Mouse (Mus musculus) T-helper 17 cell (primary cell): Measurements from ENCODE around the gene Rmi2.

Experiments used
- in situ Hi-C, 2 experiments: fragments of 300-600 bp; cut with MboI, MseI; formaldehyde crosslinking; loops; 1 replicate in 1 of 2; 2 replicates in 1 of 2; pipeline ENCODE4 v1.15.1; 2025; ENCODE audit warnings: high pct_unique_total_duplicates in 2 of 2

Gene Rmi2

DNA sequence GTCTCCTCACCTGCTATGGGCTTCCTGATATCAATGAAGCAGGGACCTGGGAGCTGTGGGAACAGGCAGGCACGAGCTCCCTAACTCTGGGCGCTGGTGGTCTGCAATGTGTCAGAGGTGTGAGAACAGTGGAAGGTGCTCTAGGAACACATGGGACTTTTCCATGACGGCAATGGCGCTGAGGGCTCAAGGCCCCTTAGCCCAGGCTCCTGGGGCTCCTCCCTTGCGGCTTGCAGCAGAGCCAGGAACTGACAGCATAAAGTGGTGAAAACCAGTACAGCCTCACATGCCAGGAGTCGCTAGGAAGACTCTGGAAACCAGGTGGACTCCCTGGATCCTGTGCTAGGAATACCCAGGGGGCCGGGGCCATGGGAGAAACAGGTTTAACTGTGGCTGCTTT, 75.7 kb downstream of the Rmi2 start:
- in situ Hi-C loops, result no loop called here

- in situ Hi-C loops, result no loop called here
Observed at GRCm38 (mm10) chr16:10911061-10911460, 76.2 kb downstream of the Rmi2 start.

DNA sequence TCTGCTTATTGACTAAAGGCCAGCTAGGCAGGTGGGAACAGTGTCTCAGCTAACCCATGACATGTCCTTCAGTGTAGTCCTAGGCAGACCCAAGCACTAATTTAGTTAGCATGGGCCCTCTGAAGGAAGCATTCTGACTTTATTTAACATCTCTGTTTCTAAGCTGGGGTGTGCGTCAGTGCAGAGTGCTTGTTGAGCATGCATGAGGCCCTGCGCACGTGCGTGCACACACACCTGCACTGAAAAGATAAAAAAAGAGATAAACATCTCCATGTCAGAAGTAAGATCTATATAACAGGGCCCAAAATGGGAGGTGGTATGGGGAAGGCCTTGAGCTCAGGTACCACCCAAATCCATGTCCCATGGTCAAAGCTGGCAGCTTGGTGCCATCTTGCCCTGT, 80.2 kb downstream of the Rmi2 start:
- in situ Hi-C loops, result no loop called here

DNA sequence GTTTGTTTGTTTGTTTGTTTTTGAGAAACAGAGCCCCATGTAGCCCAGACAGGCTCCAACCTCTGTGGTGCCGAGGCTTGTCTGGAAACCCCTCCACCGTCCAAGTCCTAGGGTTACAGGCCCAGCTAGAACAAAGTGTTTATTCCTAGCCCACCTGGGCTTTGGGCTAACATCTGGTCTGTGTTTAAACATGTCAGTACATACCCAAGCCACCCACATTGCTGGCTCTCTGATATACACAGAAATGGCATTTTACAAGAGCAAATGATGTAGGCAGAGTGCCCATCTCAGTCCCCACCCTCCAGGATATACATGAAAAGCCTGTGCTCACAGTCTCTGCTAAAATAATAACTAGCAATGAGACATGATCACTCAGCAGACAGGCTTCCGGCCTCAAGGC, 81.4 kb downstream of the Rmi2 start:
- in situ Hi-C loops, result no loop called here

DNA sequence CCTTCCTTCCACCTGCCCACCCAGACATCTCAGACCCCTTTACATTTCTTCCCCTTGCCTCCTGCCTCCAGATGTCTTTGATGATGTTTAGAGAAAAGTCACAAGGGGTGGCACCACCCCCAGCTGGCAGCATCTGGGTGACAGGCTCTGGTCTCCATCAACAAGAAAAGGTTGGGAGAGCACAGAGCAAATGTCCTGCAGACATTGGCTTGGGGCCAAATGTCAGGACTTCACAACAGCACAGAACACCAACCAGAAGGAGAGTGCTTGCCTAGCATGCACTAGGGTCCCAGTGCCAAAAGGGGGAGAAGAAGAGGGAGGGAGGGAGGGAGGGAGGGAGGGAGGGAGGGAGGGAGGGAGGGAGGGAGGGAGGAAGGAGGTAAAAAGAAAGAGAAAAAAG, 85.0 kb downstream of the Rmi2 start:
- in situ Hi-C loops, result no loop called here

DNA sequence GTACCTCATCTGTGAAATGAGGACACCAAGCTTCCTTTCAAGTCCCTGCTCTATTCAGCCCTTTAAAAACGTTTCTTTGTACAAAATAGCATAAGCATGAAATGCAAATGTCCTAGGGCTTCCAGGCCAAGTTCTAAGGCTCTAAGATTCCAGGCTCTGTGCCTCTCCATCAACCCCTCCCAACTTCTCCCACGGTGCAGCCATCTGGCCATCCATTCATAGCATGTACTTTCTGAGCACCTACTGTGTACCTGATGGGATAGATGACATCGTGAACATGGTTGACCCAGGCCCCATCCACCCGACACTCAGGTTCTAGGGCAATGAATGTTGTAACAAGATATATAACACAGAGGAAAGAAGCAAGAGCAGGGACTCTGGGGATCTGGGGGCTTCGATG, 88.7 kb downstream of the Rmi2 start:
- in situ Hi-C loops, result no loop called here

- in situ Hi-C loops, result no loop called here
Observed at GRCm38 (mm10) chr16:10925591-10926180, 90.8 kb downstream of the Rmi2 start.

- in situ Hi-C loops, result no loop called here
Observed at GRCm38 (mm10) chr16:10927026-10927425, 92.2 kb downstream of the Rmi2 start.

DNA sequence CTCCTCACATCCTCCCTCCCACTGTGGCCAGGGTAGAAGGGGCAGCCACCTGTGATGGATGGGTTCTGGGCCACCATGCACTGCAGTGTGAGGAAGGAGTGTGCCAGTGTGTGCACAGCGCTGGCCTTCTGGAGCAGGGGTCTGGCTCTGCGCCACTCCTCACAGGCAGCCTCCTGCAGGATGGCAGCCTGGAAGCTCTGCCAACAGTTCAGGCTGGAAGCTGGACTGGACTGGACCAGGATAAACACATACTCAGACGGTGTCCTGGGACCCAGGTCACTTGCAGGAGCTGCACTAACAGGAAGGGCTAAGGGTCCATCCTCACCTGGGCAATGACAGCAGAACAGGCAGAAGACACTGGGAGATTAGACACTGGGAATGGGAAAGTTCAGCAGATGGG, 98.5 kb downstream of the Rmi2 start:
- in situ Hi-C loops, result no loop called here

- in situ Hi-C loops, result no loop called here
Observed at GRCm38 (mm10) chr16:10934047-10934446, 99.2 kb downstream of the Rmi2 start.

- in situ Hi-C loops, result no loop called here
Observed at GRCm38 (mm10) chr16:10936700-10937319, 102.0 kb downstream of the Rmi2 start.

DNA sequence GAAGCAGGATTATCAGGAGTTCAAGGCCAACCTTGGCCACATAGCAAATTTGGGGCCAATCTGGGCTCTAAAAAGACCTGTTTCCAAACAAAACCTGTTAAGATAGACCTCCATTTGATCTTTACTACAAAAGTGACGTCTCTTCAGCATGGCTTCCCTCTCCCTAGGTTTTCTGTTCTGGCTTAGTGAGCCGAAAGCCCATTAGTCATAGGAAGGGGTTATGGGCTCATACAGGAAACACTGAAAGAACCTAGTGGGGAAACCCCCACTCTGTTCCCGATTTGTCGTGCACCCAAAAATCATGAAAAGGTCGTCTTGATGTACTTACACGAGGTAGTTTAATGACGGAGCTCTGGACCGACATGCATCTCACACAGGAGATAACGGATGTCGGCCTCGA, 102.6 kb downstream of the Rmi2 start:
- in situ Hi-C loops, result no loop called here

- in situ Hi-C loops, result loop anchor here in 1 of 2 experiments (5.0 kb wide), 1 partner anchor 52 kb away; no protein-coding TSS in a partner anchor
Observed at GRCm38 (mm10) chr16:10939932-10940331, 105.1 kb downstream of the Rmi2 start.

- in situ Hi-C loops, result loop anchor here in 1 of 2 experiments (5.0 kb wide), 1 partner anchor 52 kb away; no protein-coding TSS in a partner anchor
Observed at GRCm38 (mm10) chr16:10940661-10941060, 105.8 kb downstream of the Rmi2 start.
